Mouse (Mus musculus): ENCODE measurements around the gene Mdga2.

GRCm38 (mm10) chr12:66840336-66840735, 382.0 kb downstream of the Mdga2 start:
- TF ChIP-seq TAL1 (conservative IDR thresholded peaks at IDR 0.05; ENCODE audit: low read depth, low read length) (no peak), GATA1 (IDR thresholded peaks at IDR 0.05; ENCODE audit: borderline replicate concordance, low read length) (no peak), CTCF (IDR thresholded peaks at IDR 0.05; ENCODE audit: low read depth, low read length) (no peak), POLR2AphosphoS5 (IDR thresholded peaks at IDR 0.05; ENCODE audit: insufficient replicate concordance, low read depth, low read length) (no peak)
